Mouse (Mus musculus): ENCODE measurements at regions not wholly inside any gene's neighbourhood (a gene's known extent, or its start where the extent isn't known, plus 50 kb on each side); places are given as distances from the start of the nearest gene placed in this dataset.

GRCm38 (mm10) chr3:35102715-35103591, 452.7 kb downstream of the Sox2 start:
- DNase-seq: peak; percentile 65

- DNase-seq: no peak
Observed at GRCm38 (mm10) chr3:35104884-35105283, 454.7 kb downstream of the Sox2 start.

- no peak for DNase-seq
Observed at GRCm38 (mm10) chr3:35106097-35106496, 455.9 kb downstream of the Sox2 start.

- no peak for DNase-seq
Observed at GRCm38 (mm10) chr3:35133477-35133876, 483.3 kb downstream of the Sox2 start.

- no peak for DNase-seq
Observed at GRCm38 (mm10) chr3:35141500-35142220, 491.5 kb downstream of the Sox2 start.

- DNase-seq: no peak
Observed at GRCm38 (mm10) chr3:35142683-35143082, 492.5 kb downstream of the Sox2 start.

GRCm38 (mm10) chr3:35145569-35145968, 495.4 kb downstream of the Sox2 start:
- DNase-seq: no peak

- no peak for DNase-seq
Observed at GRCm38 (mm10) chr3:35146681-35147080, 496.5 kb downstream of the Sox2 start.

- peak; percentile 31 for DNase-seq
Observed at GRCm38 (mm10) chr3:35149251-35149691, 499.1 kb downstream of the Sox2 start.

GRCm38 (mm10) chr3:35152191-35152590, 502.0 kb downstream of the Sox2 start:
- DNase-seq: no peak

- no peak for DNase-seq
Observed at GRCm38 (mm10) chr3:35154266-35154665, 504.1 kb downstream of the Sox2 start.

- no peak for DNase-seq
Observed at GRCm38 (mm10) chr3:35168676-35169075, 518.5 kb downstream of the Sox2 start.

GRCm38 (mm10) chr3:35178759-35179440, 528.7 kb downstream of the Sox2 start:
- no peak for DNase-seq

- DNase-seq: no peak
Observed at GRCm38 (mm10) chr3:35208526-35208925, 545.4 kb upstream of the Atp11b start.

GRCm38 (mm10) chr3:35219394-35219793, 534.5 kb upstream of the Atp11b start:
- no peak for DNase-seq

GRCm38 (mm10) chr3:35221183-35221582, 532.7 kb upstream of the Atp11b start:
- DNase-seq: no peak

GRCm38 (mm10) chr3:35222251-35222650, 531.7 kb upstream of the Atp11b start:
- DNase-seq: no peak

- peak; percentile 24 for DNase-seq
Observed at GRCm38 (mm10) chr3:35225051-35225701, 528.7 kb upstream of the Atp11b start.

- no peak for DNase-seq
Observed at GRCm38 (mm10) chr3:35225774-35226365, 528.0 kb upstream of the Atp11b start.

- no peak for DNase-seq
Observed at GRCm38 (mm10) chr3:35231158-35231928, 522.6 kb upstream of the Atp11b start.

- DNase-seq: no peak
Observed at GRCm38 (mm10) chr3:35232487-35232886, 521.4 kb upstream of the Atp11b start.

- DNase-seq: no peak
Observed at GRCm38 (mm10) chr3:35235066-35235465, 518.8 kb upstream of the Atp11b start.

Measured in kidney, postnatal 14 days (tissue).